Mouse (Mus musculus): ENCODE data around the gene B230219D22Rik. TPM values are rescaled to one million over a fixed set of nuclear protein-coding genes. Genes with fewer than 3 reads are reported as not detected.
A peak's percentile ranks its signal among the peaks of the same experiment; 100 is the strongest.

B230219D22Rik gene
- 82.3 and 84.5 TPM in 2 replicates for polyA plus RNA-seq (2015; fragmentation: Nextera tagmentation; extraction: Ambion mirVana)

DNA sequence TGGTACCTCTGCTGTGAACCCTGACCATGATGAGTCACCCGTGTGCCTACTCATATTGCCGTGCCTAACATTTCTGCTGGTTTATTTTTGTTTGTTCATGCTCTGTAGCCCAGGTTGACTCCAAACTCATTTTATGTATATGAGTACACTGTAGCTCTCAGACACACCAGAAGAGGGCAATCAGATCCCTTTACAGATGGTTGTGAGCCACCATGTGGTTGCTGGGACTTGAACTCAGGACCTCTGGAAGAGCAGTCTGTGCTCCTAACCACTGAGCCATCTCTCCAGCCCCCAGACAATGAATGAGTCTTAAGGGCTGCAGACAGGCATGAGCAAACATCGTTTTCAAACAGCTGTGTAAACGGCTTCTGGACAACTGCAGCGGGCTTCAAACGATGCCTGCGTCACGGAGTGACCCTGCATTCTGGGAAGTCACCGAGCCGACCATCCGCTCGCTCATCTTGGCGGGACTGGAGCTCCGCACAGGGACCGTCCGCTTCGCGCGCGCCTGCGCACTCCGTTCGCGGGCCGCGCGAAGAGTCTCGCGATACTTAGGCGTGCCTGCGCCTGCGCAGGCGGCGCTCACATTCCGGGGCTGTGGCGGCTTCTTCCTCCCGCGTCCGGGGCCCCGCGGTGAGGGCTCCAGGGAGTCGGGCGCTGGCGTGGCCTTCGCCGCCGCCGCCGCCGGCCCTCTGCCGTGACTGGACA lies at the start of gene B230219D22Rik:
TSS of gene B230219D22Rik (plus strand) at position 590 of the 708 bp plus-strand sequence.
- peak; percentile 98 for ATAC-seq
- Histone ChIP-seq H3K9me3 (replicated peaks; ENCODE audit: control insufficient read depth, low read length, poor library complexity, severe bottlenecking) (no peaks in the 10 kb centered on the region), H3K9ac (ENCODE audit: low read depth, low read length) (peak within 1 kb of the TSS; percentile 100), H3K27me3 (ENCODE audit: control insufficient read depth, insufficient read depth, low read depth, low read length) (no peaks in the 10 kb centered on the region), H3K4me3 (ENCODE audit: low read depth, low read length) (peak within 1 kb of the TSS; percentile 96), H3K4me1 (ENCODE audit: control insufficient read depth, insufficient read depth, low read length) (peaks cover 16% of the 10 kb centered on the region), H3K36me3 (ENCODE audit: control insufficient read depth, insufficient read depth, low read length) (no peaks in the 10 kb centered on the region), H3K4me2 (ENCODE audit: low read length) (peak within 1 kb of the TSS; percentile 60), H3K27ac (ENCODE audit: low read length) (peak within 1 kb of the TSS; percentile 97)
- WGBS = 2% methylated on average over 49 of the region's 51 CpGs

GRCm38 (mm10) chr13:55644525-55644924 lies 48.4 kb upstream of the B230219D22Rik start:
- Histone ChIP-seq H3K36me3 (ENCODE audit: control insufficient read depth, insufficient read depth, low read length) (peaks cover 35% of the 10 kb centered on the region), H3K4me3 (ENCODE audit: low read depth, low read length) (no peak overlapping the region), H3K27me3 (ENCODE audit: control insufficient read depth, insufficient read depth, low read depth, low read length) (no peaks in the 10 kb centered on the region), H3K4me1 (ENCODE audit: control insufficient read depth, insufficient read depth, low read length) (no peaks in the 10 kb centered on the region), H3K9ac (ENCODE audit: low read depth, low read length) (no peak overlapping the region), H3K4me2 (ENCODE audit: low read length) (no peak overlapping the region), H3K27ac (ENCODE audit: low read length) (no peak overlapping the region), H3K9me3 (replicated peaks; ENCODE audit: control insufficient read depth, low read length, poor library complexity, severe bottlenecking) (no peaks in the 10 kb centered on the region)
- ATAC-seq = no peak
- WGBS = 92% methylated on average over 2 of the region's 2 CpGs

DNA sequence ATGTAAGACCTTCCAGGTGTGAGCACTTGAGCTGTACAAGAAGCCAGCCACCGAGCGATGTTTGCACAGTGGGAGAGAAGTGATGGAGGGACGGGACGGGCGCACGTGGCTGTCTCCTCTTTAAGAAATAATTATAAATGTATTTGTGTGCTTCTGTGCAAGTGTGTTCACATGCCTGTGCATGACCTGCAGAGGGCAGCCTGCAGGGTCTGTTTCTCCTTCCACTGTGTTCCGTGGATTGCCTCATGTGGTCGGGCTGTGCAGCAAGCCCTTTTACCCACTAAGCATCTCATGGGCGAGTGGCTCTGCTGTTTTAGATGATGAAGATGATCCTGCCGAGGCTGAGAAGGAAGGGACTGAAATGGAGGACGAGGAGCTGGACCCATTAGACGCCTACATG lies 42.8 kb upstream of the B230219D22Rik start:
- H3K27ac ChIP-seq (ENCODE audit: low read length) = no peak overlapping the region
- WGBS = 91% methylated on average over 12 of the region's 12 CpGs
- no peaks in the 10 kb centered on the region for H3K27me3 ChIP-seq (ENCODE audit: control insufficient read depth, insufficient read depth, low read depth, low read length)
- no peak overlapping the region for H3K4me3 ChIP-seq (ENCODE audit: low read depth, low read length)
- H3K4me1 ChIP-seq (ENCODE audit: control insufficient read depth, insufficient read depth, low read length) = no peaks in the 10 kb centered on the region
- no peaks in the 10 kb centered on the region for H3K9me3 ChIP-seq (replicated peaks; ENCODE audit: control insufficient read depth, low read length, poor library complexity, severe bottlenecking)
- no peak for ATAC-seq
- H3K9ac ChIP-seq (ENCODE audit: low read depth, low read length) = no peak overlapping the region
- H3K36me3 ChIP-seq (ENCODE audit: control insufficient read depth, insufficient read depth, low read length) = peaks cover 70% of the 10 kb centered on the region
- H3K4me2 ChIP-seq (ENCODE audit: low read length) = no peak overlapping the region

GRCm38 (mm10) chr13:55650980-55651379 lies 41.9 kb upstream of the B230219D22Rik start:
- Histone ChIP-seq H3K4me3 (ENCODE audit: low read depth, low read length) (no peak overlapping the region), H3K4me2 (ENCODE audit: low read length) (no peak overlapping the region), H3K4me1 (ENCODE audit: control insufficient read depth, insufficient read depth, low read length) (no peaks in the 10 kb centered on the region), H3K9ac (ENCODE audit: low read depth, low read length) (no peak overlapping the region), H3K27ac (ENCODE audit: low read length) (no peak overlapping the region), H3K27me3 (ENCODE audit: control insufficient read depth, insufficient read depth, low read depth, low read length) (no peaks in the 10 kb centered on the region), H3K36me3 (ENCODE audit: control insufficient read depth, insufficient read depth, low read length) (peaks cover 69% of the 10 kb centered on the region), H3K9me3 (replicated peaks; ENCODE audit: control insufficient read depth, low read length, poor library complexity, severe bottlenecking) (no peaks in the 10 kb centered on the region)
- 93% methylated on average over 6 of the region's 6 CpGs for WGBS
- no peak for ATAC-seq

- Histone ChIP-seq H3K4me2 (ENCODE audit: low read length) (no peak overlapping the region), H3K36me3 (ENCODE audit: control insufficient read depth, insufficient read depth, low read length) (peaks cover 69% of the 10 kb centered on the region), H3K4me3 (ENCODE audit: low read depth, low read length) (no peak overlapping the region), H3K9me3 (replicated peaks; ENCODE audit: control insufficient read depth, low read length, poor library complexity, severe bottlenecking) (no peaks in the 10 kb centered on the region), H3K27me3 (ENCODE audit: control insufficient read depth, insufficient read depth, low read depth, low read length) (no peaks in the 10 kb centered on the region), H3K9ac (ENCODE audit: low read depth, low read length) (no peak overlapping the region), H3K27ac (ENCODE audit: low read length) (no peak overlapping the region), H3K4me1 (ENCODE audit: control insufficient read depth, insufficient read depth, low read length) (no peaks in the 10 kb centered on the region)
- WGBS = 88% methylated on average over 6 of the region's 6 CpGs
- no peak for ATAC-seq
Measured at GRCm38 (mm10) chr13:55668550-55668949, 24.4 kb upstream of the B230219D22Rik start.

DNA sequence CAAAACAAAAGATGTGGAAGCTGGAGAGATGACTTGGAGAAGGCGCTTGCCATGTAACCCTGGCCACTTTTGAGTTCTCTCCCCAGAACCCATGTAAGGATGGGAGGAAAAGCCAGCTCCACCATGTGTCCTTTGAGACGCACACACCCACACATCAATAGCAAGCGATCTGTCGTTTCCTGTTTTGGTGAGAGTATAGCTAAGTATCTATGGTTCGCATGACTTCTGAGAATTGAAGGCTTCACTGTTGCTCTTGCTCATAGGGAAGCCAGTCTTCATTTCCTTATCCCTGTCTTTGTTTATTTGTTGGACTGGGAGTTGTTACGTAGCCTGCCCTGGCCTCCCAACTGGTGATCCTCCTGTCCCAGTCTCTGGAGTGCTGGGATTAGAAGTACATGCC lies 20.2 kb upstream of the B230219D22Rik start:
- Histone ChIP-seq H3K4me2 (ENCODE audit: low read length) (no peak overlapping the region), H3K4me1 (ENCODE audit: control insufficient read depth, insufficient read depth, low read length) (no peaks in the 10 kb centered on the region), H3K9me3 (replicated peaks; ENCODE audit: control insufficient read depth, low read length, poor library complexity, severe bottlenecking) (no peaks in the 10 kb centered on the region), H3K4me3 (ENCODE audit: low read depth, low read length) (no peak overlapping the region), H3K9ac (ENCODE audit: low read depth, low read length) (no peak overlapping the region), H3K27ac (ENCODE audit: low read length) (no peak overlapping the region), H3K27me3 (ENCODE audit: control insufficient read depth, insufficient read depth, low read depth, low read length) (no peaks in the 10 kb centered on the region), H3K36me3 (ENCODE audit: control insufficient read depth, insufficient read depth, low read length) (peaks cover 64% of the 10 kb centered on the region)
- 95% methylated on average over 6 of the region's 6 CpGs for WGBS
- no peak for ATAC-seq

- Histone ChIP-seq H3K4me2 (ENCODE audit: low read length) (no peak overlapping the region), H3K27ac (ENCODE audit: low read length) (no peak overlapping the region), H3K27me3 (ENCODE audit: control insufficient read depth, insufficient read depth, low read depth, low read length) (no peaks in the 10 kb centered on the region), H3K9me3 (replicated peaks; ENCODE audit: control insufficient read depth, low read length, poor library complexity, severe bottlenecking) (no peaks in the 10 kb centered on the region), H3K4me3 (ENCODE audit: low read depth, low read length) (no peak overlapping the region), H3K9ac (ENCODE audit: low read depth, low read length) (no peak overlapping the region), H3K4me1 (ENCODE audit: control insufficient read depth, insufficient read depth, low read length) (no peaks in the 10 kb centered on the region), H3K36me3 (ENCODE audit: control insufficient read depth, insufficient read depth, low read length) (peaks cover 48% of the 10 kb centered on the region)
- 94% methylated on average over 8 of the region's 8 CpGs for WGBS
- no peak for ATAC-seq
Measured at GRCm38 (mm10) chr13:55677364-55677763, 15.6 kb upstream of the B230219D22Rik start.

DNA sequence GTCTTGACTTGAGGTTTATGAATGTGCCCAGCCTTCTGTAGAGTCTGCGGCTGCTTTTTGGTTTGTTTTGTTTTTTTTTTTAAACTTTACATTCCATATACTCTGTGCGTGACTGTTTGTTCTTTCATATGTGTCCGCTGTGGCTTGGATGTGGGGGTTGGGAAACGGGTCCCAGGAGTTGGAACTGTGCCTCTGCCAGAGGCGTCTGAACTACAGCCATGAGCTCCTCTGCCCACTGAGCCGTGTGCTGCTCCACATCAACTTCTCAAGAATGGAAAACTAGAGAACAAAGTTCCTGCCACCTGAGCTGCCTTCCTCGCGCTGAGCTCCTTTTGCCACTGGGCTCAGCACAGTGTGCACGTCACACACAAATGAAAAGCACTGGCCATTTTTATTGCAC lies 10.7 kb upstream of the B230219D22Rik start:
- Histone ChIP-seq H3K4me2 (ENCODE audit: low read length) (no peak overlapping the region), H3K4me3 (ENCODE audit: low read depth, low read length) (no peak overlapping the region), H3K9me3 (replicated peaks; ENCODE audit: control insufficient read depth, low read length, poor library complexity, severe bottlenecking) (no peaks in the 10 kb centered on the region), H3K9ac (ENCODE audit: low read depth, low read length) (no peak overlapping the region), H3K36me3 (ENCODE audit: control insufficient read depth, insufficient read depth, low read length) (peaks cover 20% of the 10 kb centered on the region), H3K27ac (ENCODE audit: low read length) (no peak overlapping the region), H3K4me1 (ENCODE audit: control insufficient read depth, insufficient read depth, low read length) (no peaks in the 10 kb centered on the region), H3K27me3 (ENCODE audit: control insufficient read depth, insufficient read depth, low read depth, low read length) (no peaks in the 10 kb centered on the region)
- ATAC-seq = no peak
- 84% methylated on average over 9 of the region's 9 CpGs for WGBS

- no peaks in the 10 kb centered on the region for H3K27me3 ChIP-seq (ENCODE audit: control insufficient read depth, insufficient read depth, low read depth, low read length)
- no peak for ATAC-seq
- 97% methylated on average over 3 of the region's 3 CpGs for WGBS
- H3K36me3 ChIP-seq (ENCODE audit: control insufficient read depth, insufficient read depth, low read length) = peaks cover 9% of the 10 kb centered on the region
- no peaks in the 10 kb centered on the region for H3K9me3 ChIP-seq (replicated peaks; ENCODE audit: control insufficient read depth, low read length, poor library complexity, severe bottlenecking)
- H3K27ac ChIP-seq (ENCODE audit: low read length) = no peak overlapping the region
- H3K4me2 ChIP-seq (ENCODE audit: low read length) = no peak overlapping the region
- no peak overlapping the region for H3K9ac ChIP-seq (ENCODE audit: low read depth, low read length)
- no peak overlapping the region for H3K4me3 ChIP-seq (ENCODE audit: low read depth, low read length)
- H3K4me1 ChIP-seq (ENCODE audit: control insufficient read depth, insufficient read depth, low read length) = no peaks in the 10 kb centered on the region
Measured at GRCm38 (mm10) chr13:55683581-55683980, 9.3 kb upstream of the B230219D22Rik start.
